Mouse (Mus musculus): ENCODE results near the gene Golt1b. TPM values are rescaled to one million over a fixed set of nuclear protein-coding genes. Genes with fewer than 3 reads are reported as not detected.

Golt1b gene
- total RNA-seq, 2 experiments from 2014 or later: 22.6 to 25.0 TPM

DNA sequence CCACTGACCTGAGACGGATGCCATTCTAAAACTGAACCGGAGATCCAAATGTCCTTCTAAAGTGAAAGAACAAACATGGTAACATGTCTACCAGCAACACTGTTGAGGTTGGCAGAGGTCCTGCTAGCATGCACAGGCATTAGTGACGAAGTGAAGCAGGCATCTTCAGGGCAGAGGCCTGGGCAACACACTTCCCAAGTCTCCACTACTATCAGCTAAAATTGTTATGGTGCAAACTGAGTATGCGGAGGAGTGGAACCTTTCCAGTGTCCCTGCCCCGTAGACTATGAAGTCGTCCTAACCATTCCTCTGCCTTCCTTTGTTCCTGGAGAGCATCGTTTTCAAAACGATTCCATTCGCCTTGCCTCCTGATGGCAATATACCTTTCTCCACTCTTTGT, 2.5 kb upstream of the Golt1b start:
- no peak for DNase-seq

DNA sequence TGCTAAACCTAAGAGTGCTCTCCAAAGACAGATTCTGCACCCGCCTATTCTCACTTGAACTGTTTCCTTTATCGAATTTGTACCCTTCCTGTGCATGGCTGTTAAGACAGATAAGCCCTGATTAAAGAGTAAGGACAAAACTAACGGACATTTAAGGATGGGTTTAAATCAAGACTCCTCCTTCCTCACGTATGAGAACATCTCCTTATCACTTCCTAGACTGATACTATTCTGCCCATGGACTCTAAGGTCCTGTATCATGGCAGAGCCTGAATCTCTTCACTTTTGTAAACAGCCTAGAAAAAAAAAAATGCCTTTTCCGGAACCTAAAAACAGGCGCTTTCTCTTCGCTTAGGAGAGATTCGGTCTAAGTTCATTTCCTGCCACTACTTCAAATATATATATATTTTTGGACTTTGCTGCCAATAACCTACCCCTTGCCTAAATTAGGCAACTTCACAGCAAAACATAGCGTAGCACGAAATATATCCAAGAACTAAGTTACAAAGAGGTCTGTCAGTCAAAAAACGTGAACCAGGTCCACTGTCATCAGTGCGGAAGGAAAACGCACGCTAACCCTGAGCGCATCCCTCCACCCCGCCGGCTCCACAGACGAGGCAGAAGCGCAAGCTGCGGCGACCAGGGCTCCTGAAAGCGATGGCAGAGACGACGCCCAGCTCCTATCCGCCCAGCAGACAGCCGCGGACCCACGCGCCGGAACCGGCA, 573 bp upstream of the Golt1b start:
- no peak for DNase-seq

DNA sequence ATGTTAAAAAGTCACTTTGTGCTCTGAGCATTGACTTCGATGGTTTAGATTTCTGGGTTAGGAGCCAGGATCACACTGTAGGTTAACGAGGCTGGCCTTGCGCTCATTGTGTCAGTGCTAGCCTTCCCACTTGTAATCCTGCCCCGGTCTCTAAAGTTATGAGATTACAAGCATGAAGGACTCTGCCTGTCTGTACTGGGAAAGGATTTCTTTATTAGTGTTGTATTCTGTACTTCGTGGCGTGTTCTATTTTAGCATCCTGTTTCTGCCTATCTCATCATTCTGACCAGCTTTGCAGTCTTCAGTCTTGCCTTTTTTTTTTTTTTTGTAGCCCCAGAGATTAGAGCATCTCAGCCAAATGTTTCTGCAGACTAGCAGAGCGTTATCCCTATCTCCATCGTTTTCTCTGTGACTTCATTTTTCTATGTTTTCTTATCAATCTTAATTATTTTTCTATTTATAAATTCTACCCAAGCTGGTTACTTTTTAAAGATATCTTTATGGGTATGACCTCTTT, 792 bp downstream of the Golt1b start:
- DNase-seq: no peak

GRCm38 (mm10) chr6:142389101-142389500, 2.1 kb downstream of the Golt1b start:
- no peak for DNase-seq

DNA sequence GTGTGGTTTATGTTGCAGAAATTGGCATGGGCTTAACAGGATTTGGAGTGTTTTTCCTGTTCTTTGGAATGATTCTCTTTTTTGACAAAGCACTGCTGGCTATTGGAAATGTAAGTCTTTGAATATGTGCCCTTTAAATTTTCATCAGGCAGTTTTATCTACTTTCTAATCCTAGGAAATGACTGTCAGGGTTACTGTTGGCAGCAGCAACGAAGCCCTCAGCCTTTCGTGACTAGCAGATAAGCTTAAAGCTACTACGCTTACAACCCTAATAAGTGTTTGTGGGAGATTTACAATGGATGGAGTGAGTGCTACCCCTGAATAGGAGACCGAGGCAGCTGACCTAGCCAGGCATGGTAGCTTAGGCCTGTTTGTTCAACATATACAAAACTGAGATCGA, 5.3 kb downstream of the Golt1b start:
- DNase-seq: no peak

GRCm38 (mm10) chr6:142394669-142395068, 7.6 kb downstream of the Golt1b start:
- DNase-seq: no peak

DNA sequence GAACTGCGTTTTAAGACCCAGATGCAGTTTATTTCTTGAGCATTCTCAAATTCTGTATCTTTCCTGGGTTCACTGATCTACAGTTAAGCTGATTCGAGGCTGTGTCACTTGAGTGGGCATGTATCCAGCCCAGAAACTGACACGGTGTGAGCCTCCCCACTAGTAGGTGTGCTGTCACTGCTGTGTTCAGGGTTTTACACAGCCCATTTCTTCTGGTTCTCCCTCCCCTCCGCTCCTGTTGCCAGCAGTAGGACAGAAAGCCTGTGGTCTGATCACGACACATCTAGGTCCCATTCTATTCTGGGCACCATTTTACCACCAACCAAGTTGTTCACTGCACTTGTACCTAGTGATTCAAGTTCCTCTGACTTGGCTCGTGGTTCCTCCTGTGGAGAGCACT, 8.7 kb downstream of the Golt1b start:
- DNase-seq: no peak

DNA sequence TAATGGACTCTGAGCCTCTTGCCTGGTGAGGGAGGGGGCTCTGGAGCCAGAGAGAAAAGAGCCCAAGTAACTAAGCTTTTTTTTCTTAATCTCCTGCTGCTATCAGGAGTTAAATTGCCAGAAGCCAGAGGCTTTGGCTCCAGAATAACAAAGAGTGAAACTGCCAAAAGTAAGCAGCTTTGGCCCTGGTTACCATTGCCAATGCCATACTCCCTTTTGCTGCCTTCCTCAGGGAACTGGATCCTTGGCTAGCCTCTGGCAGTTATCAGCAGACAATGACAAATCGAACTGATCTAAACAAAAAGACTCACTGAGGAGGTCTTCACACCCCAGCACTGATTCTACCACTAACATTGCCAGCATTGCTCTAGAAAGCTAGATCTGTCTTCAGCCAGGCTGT, 24.1 kb downstream of the Golt1b start:
- DNase-seq: no peak

DNA sequence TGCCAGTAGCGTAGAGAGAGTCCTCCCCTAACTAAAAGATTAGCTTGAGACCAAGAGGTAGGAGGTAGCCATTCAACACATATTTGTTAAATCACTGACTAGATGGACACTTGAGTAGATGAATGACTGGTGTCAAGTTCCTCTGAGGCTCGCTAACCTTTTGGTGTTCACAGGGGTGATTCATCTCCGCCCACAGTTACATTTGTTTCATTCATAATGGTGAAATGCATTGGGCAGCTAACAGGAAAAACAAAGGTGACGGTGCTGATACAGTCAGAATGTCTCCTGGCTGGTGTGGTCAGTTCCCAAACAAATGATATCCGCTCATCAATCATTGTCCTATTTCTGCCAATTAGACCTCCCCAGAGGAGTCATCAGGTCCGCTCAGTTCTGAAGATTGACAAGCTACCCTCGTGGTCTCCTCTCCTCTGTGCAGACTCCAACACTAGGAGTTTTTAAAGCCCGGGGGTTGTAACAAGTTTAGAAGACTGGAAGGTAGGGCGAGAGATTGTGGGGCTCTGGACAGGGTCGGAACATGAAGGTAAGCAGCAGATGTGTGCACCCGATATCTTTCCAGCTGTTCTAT, 26.0 kb downstream of the Golt1b start, which contains the start of gene Spx:
Gene Spx (plus strand): TSS at position 536 of the 586 bp plus-strand sequence.
- no peak for DNase-seq

GRCm38 (mm10) chr6:142413845-142414244, 26.8 kb downstream of the Golt1b start:
- no peak for DNase-seq

- no peak for DNase-seq
Measured at GRCm38 (mm10) chr6:142414597-142414996, 27.6 kb downstream of the Golt1b start.

DNA sequence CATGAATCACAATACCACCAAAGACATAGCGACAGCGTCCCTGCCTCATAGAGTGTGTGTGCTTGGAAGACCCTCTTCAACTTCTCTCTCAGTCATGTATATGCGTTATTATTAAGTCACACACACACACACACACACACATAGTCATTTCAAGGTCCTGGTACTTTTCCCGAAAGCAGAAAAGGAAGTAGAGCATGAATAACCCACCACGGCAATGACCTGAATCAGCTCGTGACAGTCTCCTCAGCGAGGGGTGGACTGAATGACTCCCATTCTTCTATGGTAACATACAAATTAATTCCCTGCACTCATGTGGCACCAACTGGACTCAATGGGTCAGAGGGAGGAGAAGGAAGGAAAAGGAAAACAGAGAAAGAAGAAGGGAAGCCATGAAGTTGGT, 38.0 kb downstream of the Golt1b start:
- no peak for DNase-seq

DNA sequence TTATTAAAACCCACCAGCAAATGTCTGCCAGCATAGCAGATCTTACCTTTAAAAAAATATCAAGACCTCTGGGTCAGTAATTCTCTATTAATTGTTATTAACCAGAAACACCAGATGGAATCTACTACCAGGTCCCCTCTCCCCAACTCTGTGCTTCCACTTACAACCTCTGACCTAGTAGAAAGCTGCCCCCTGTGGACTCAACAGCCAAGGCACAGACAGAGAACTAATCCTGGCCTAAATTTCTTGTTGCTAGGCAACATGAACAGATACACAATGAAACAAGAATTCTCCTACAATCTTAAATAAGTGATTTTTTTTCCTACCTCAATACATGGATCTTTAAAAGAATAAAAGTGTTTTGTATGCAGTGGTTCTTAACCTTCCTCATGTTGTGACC, 42.1 kb downstream of the Golt1b start:
- DNase-seq: no peak

GRCm38 (mm10) chr6:142451381-142451780, 64.4 kb downstream of the Golt1b start:
- no peak for DNase-seq

- DNase-seq: no peak
Measured at GRCm38 (mm10) chr6:142453311-142453710, 66.3 kb downstream of the Golt1b start.

Other genes with a start within 250 kb of the Golt1b start
- gene Slco1a6, start 178.7 kb upstream of the Golt1b start, total RNA-seq (2021): not detected
- not detected for gene Iapp, start 88.8 kb upstream of the Golt1b start, total RNA-seq (2021)
- not detected for gene Slco1a5, start 64.2 kb upstream of the Golt1b start, total RNA-seq (2021)
- 1 to 10 TPM; 7.6 to 8.1 TPM for gene Pyroxd1, start 41.6 kb upstream of the Golt1b start, total RNA-seq (2021)
- 1 to 10 TPM; 6.2 to 9.5 TPM for gene Recql, start 134 bp upstream of the Golt1b start, total RNA-seq (2021)
- gene Spx, start 26.2 kb downstream of the Golt1b start, total RNA-seq (2021): not detected
- gene Gys2, start 85.9 kb downstream of the Golt1b start, total RNA-seq (2021): under 1 TPM in 1 of 2 experiments, not detected in 1; 0.16 TPM
- 10 to 100 TPM; 90.6 to 93.5 TPM for gene Ldhb, start 120.7 kb downstream of the Golt1b start, total RNA-seq (2021)
- 10 to 100 TPM; 20.3 to 20.8 TPM for gene Kcnj8, start 184.4 kb downstream of the Golt1b start, total RNA-seq (2021)

Data from gastrocnemius, postnatal 10 days (tissue).